Mouse (Mus musculus) stomach, postnatal 0 days (tissue): ENCODE data around the gene Rbm14.

ENCODE experiments used
- CTCF ChIP-seq: IDR thresholded peaks from 2 replicates; pipeline ENCODE4 v1.5.1; 2016; ENCODE audit warnings: antibody characterized with exemption, low read depth, mild to moderate bottlenecking, moderate library complexity
- EP300 ChIP-seq: optimal IDR thresholded peaks from 2 replicates; pipeline ENCODE3; 2016; ENCODE audit warnings: antibody characterized with exemption

DNA sequence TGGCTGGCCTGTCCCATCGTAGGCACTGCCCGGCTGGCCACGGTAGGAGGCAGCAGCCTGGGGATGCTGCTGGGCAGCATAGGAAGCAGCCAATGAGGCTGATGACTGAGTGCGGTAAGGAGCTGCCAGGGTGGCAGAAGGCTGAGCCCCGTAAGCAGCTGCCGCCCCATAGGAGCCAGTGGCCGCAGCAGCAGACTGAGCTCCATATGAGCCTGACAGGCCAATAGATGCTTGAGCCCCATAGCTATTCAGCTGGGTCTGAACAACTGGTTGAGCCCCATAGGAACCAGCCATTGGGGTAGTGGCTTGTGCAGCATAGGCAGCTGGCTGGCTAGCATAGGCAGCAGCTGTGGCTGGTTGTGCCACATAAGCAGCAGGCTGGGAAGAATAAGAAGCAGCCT is 8.7 kb downstream of the Rbm14 start:
- no peak for TF ChIP-seq CTCF
- no peak for TF ChIP-seq EP300
